Mouse (Mus musculus) kidney, embryonic 16.5 days (tissue): ENCODE data around the gene Vasp. TPM values are rescaled to one million over a fixed set of nuclear protein-coding genes. Genes with fewer than 3 reads are reported as not detected.

ENCODE experiments used
- ATAC-seq: fragments of 200-750 bp; cut with Nextera tagmentation; 2 replicates; pipeline ENCODE4 v1.8.0; 2017; ENCODE audit warnings: moderate TSS enrichment; ENCODE audit not compliant: low FRiP score, low TSS enrichment
- H3K27ac ChIP-seq: fragments of 300-500 bp; sonication (generic); 2 replicates; pipeline ENCODE4 v1.5.1; 2014; ENCODE audit warnings: low read length
- H3K27me3 ChIP-seq: fragments of 300-500 bp; sonication (generic); 2 replicates; pipeline ENCODE4 v1.6.1; 2014; ENCODE audit warnings: low read length, control low read depth, mixed read lengths; ENCODE audit not compliant: insufficient read depth
- H3K36me3 ChIP-seq: fragments of 300-500 bp; sonication (generic); 2 replicates; pipeline ENCODE4 v1.6.1; 2014; ENCODE audit warnings: low read length, control low read depth, mixed read lengths; ENCODE audit not compliant: insufficient read depth
- H3K4me1 ChIP-seq: fragments of 300-500 bp; sonication (generic); 2 replicates; pipeline ENCODE4 v1.6.1; 2014; ENCODE audit warnings: low read length, control low read depth, mixed read lengths; ENCODE audit not compliant: insufficient read depth
- H3K4me2 ChIP-seq: fragments of 300-500 bp; sonication (generic); replicated peaks from 2 replicates; pipeline ENCODE4 v1.6.1; 2014; ENCODE audit warnings: low read depth, low read length
- H3K4me3 ChIP-seq: fragments of 300-500 bp; sonication (generic); 2 replicates; pipeline ENCODE4 v1.5.1; 2014; ENCODE audit warnings: mild to moderate bottlenecking, low read length
- H3K9ac ChIP-seq: fragments of 300-500 bp; sonication (generic); replicated peaks from 2 replicates; pipeline ENCODE4 v1.6.1; 2014; ENCODE audit warnings: low read length
- H3K9me3 ChIP-seq: fragments of 300-500 bp; sonication (generic); 2 replicates; pipeline ENCODE4 v1.6.1; 2016; ENCODE audit warnings: low read length, control low read depth
- WGBS: fragments of 180-500 bp; shearing (Covaris S2); extraction: QIAGEN DNeasy Blood & Tissue Kit; methylation state at CpG from one replicate; pipeline ENCODE4 v1.1.7; 2014; 5-methylcytosine and 5-hydroxymethylcytosine counted together
- polyA plus RNA-seq: library from polyadenylated mRNA; unstranded; fragments of >200 nt; fragmentation: Nextera tagmentation; extraction: Ambion mirVana; gene quantifications from 2 replicates; pipeline ENCODE4 v1.2.1, GENCODE M21; 2015

Vasp gene
- polyA plus RNA-seq, 1 experiment from 2014 or later: 86.9 TPM

GRCm38 (mm10) chr7:19257390-19258022 lies 14.1 kb downstream of the Vasp start:
- ATAC-seq: peak; percentile 73; the same call in 1 of the 2 replicates
- Histone ChIP-seq H3K36me3 (peaks cover 62% of the 10 kb centered on the region), H3K9me3 (no peaks in the 10 kb centered on the region), H3K4me2 (no peak overlapping the region), H3K9ac (no peak overlapping the region), H3K4me3 (no peak overlapping the region), H3K27me3 (no peaks in the 10 kb centered on the region), H3K27ac (no peak overlapping the region), H3K4me1 (no peaks in the 10 kb centered on the region)
- WGBS: 41% methylated on average over 11 of the region's 11 CpGs

DNA sequence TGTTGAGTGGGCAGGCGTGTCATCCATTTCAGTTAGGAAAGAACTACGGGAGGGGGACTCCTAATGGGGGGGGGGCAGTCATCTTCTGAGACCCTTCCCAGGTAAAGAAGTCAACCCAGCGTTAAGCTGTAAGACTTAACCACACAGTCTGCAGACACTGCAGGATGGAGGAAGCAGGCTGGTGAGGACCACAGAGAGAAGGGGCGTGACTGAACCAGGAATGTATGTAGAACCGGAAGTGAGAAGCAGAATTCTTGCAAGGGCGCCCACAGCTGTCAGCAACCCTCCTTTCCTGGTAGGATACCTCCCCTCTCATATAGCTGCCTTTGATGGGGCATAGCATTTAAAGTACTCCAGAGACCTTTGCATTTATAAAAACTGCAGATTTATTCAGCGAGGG lies 15.1 kb downstream of the Vasp start:
- H3K27me3 ChIP-seq: no peaks in the 10 kb centered on the region
- no peaks in the 10 kb centered on the region for H3K4me1 ChIP-seq
- no peak overlapping the region for H3K9ac ChIP-seq
- H3K9me3 ChIP-seq: no peaks in the 10 kb centered on the region
- H3K27ac ChIP-seq: no peak overlapping the region
- H3K36me3 ChIP-seq: peaks cover 56% of the 10 kb centered on the region
- 76% methylated on average over 7 of the region's 7 CpGs for WGBS
- no peak overlapping the region for H3K4me3 ChIP-seq
- no peak overlapping the region for H3K4me2 ChIP-seq
- no peak for ATAC-seq

DNA sequence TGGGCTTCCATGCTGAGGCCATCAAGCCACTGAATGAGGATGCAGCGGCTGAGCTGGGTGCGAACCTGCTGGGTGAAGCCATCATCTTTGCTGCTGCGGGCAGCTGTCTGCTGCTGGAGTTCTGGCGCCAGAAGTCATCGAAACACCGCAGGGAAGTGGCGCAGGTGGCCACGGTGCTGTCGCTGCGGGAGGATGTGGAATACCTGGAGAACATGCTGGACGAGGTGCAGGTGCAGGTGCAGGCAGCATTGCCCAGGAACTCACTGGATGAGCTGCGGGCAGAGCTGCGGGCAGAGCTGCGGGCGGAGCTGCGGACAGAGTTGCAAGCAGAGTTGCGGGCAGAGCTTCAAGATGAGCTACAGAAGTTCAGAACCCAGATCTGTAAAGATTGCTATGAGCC lies 16.2 kb downstream of the Vasp start:
- Histone ChIP-seq H3K27me3 (no peaks in the 10 kb centered on the region), H3K4me3 (no peak overlapping the region), H3K9me3 (no peaks in the 10 kb centered on the region), H3K9ac (no peak overlapping the region), H3K4me2 (no peak overlapping the region), H3K27ac (no peak overlapping the region), H3K4me1 (no peaks in the 10 kb centered on the region), H3K36me3 (peaks cover 46% of the 10 kb centered on the region)
- no peak for ATAC-seq
- 82% methylated on average over 15 of the region's 17 CpGs for WGBS

DNA sequence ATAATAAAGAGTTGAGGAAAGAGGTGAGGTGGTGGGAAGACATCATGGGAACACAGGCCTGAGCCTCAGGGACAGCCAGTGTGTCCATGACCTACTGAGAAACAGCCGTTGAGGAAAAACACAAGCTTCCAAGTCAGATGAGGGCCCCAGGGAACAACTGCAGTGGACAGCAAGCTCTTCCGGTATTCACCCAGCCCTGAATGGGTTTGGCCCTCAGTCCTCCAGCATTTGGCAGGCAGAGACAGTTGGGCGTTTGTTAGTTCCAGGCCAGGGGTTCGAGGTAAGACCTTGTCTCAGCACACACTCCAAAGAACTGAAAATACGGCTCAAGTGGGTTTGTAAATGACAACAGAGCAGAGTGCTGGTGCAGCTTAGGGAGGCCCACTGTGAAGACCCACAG lies 18.2 kb downstream of the Vasp start:
- ATAC-seq: no peak
- 70% methylated on average over 5 of the region's 5 CpGs for WGBS
- no peaks in the 10 kb centered on the region for H3K4me1 ChIP-seq
- no peaks in the 10 kb centered on the region for H3K27me3 ChIP-seq
- H3K36me3 ChIP-seq: peaks cover 28% of the 10 kb centered on the region
- H3K4me3 ChIP-seq: no peak overlapping the region
- H3K9me3 ChIP-seq: no peaks in the 10 kb centered on the region
- no peak overlapping the region for H3K4me2 ChIP-seq
- no peak overlapping the region for H3K9ac ChIP-seq
- no peak overlapping the region for H3K27ac ChIP-seq

DNA sequence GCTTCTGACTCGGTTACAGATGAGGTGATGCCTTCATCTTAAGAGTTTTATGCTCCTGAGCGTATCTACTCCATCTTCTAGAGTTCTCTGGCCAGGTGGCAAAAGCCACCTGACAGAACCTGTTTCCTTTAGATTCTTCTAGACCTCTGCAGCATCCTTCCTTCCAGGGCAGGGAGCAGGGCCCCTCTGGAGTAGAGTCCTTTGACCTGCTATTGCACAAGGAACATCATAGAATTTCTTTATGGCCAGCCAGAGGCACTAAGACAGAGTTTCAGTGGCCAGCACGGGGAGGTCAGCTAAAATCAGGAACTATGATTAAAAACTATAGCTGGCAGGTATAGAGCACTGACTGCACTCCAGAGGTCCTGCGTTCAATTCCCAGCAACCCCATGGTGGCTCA lies 19.5 kb downstream of the Vasp start:
- 77% methylated on average over 4 of the region's 4 CpGs for WGBS
- Histone ChIP-seq H3K9me3 (no peaks in the 10 kb centered on the region), H3K27me3 (no peaks in the 10 kb centered on the region), H3K4me1 (no peaks in the 10 kb centered on the region), H3K9ac (no peak overlapping the region), H3K4me2 (no peak overlapping the region), H3K36me3 (peaks cover 22% of the 10 kb centered on the region; the same call in 1 of the 2 replicates), H3K4me3 (no peak overlapping the region), H3K27ac (no peak overlapping the region)
- ATAC-seq: no peak

- no peak overlapping the region for H3K4me2 ChIP-seq
- H3K9ac ChIP-seq: no peak overlapping the region
- peaks cover 18% of the 10 kb centered on the region for H3K36me3 ChIP-seq
- no peak overlapping the region for H3K27ac ChIP-seq
- H3K9me3 ChIP-seq: no peaks in the 10 kb centered on the region
- ATAC-seq: no peak
- 88% methylated on average over 2 of the region's 2 CpGs for WGBS
- H3K27me3 ChIP-seq: no peaks in the 10 kb centered on the region
- H3K4me1 ChIP-seq: no peaks in the 10 kb centered on the region
- no peak overlapping the region for H3K4me3 ChIP-seq
These were observed 24.1 kb downstream of the Vasp start for GRCm38 (mm10) chr7:19247511-19247910.

- Histone ChIP-seq H3K9me3 (no peaks in the 10 kb centered on the region), H3K4me2 (no peak overlapping the region), H3K9ac (no peak overlapping the region), H3K27ac (no peak overlapping the region), H3K27me3 (no peaks in the 10 kb centered on the region), H3K36me3 (peaks cover 18% of the 10 kb centered on the region), H3K4me3 (no peak overlapping the region), H3K4me1 (no peaks in the 10 kb centered on the region)
- ATAC-seq: no peak
- 93% methylated on average over 1 of the region's 1 CpGs for WGBS
These were observed 24.8 kb downstream of the Vasp start for GRCm38 (mm10) chr7:19246855-19247254.

GRCm38 (mm10) chr7:19245083-19245482 lies 26.5 kb downstream of the Vasp start:
- Histone ChIP-seq H3K4me3 (no peak overlapping the region), H3K4me1 (no peaks in the 10 kb centered on the region), H3K9me3 (no peaks in the 10 kb centered on the region), H3K9ac (no peak overlapping the region), H3K27ac (no peak overlapping the region), H3K4me2 (no peak overlapping the region), H3K27me3 (no peaks in the 10 kb centered on the region), H3K36me3 (peaks cover 18% of the 10 kb centered on the region)
- ATAC-seq: no peak
- WGBS: 76% methylated on average over 3 of the region's 3 CpGs

GRCm38 (mm10) chr7:19243858-19244257 lies 27.8 kb downstream of the Vasp start:
- no peak overlapping the region for H3K4me2 ChIP-seq
- H3K27ac ChIP-seq: no peak overlapping the region
- 78% methylated on average over 5 of the region's 5 CpGs for whole genome bisulfite sequencing
- no peaks in the 10 kb centered on the region for H3K9me3 ChIP-seq
- no peak overlapping the region for H3K9ac ChIP-seq
- peaks cover 18% of the 10 kb centered on the region for H3K36me3 ChIP-seq
- H3K4me1 ChIP-seq: peaks cover 5% of the 10 kb centered on the region; the same call in 1 of the 2 replicates
- H3K4me3 ChIP-seq: no peak overlapping the region
- no peaks in the 10 kb centered on the region for H3K27me3 ChIP-seq
- no peak for ATAC-seq

DNA sequence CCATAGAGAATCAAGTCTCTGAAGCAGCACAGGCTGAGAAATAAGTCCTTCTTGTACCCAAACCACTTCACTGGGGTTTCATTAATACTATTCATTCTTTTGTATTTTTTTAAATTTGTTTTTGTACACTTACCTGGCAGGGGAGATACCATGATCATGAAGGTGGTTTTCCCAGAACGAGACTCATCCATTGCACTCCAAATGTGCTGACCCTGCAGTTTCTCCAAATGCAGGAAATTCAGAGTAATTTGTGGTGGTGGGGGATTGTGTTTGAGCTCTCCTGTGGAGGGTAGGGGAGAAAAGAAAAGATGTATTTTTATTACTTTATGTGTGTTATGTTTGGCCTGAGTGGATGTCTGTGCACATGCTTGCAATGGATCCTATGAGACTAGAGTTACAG lies 29.6 kb downstream of the Vasp start:
- ATAC-seq: no peak
- Histone ChIP-seq H3K27me3 (no peaks in the 10 kb centered on the region), H3K9me3 (no peaks in the 10 kb centered on the region), H3K36me3 (peaks cover 12% of the 10 kb centered on the region), H3K4me3 (no peak overlapping the region), H3K27ac (no peak overlapping the region), H3K9ac (no peak overlapping the region), H3K4me2 (no peak overlapping the region), H3K4me1 (peaks cover 5% of the 10 kb centered on the region; the same call in 1 of the 2 replicates)
- WGBS: 78% methylated on average over 1 of the region's 1 CpGs
